In genomic region chr2:27993416-27993815, GRCm38 (mm10) we compare ENCODE assay signal across 12 mouse cellular contexts.
DNase-seq lines count a peak whose midpoint lies in the region; ATAC-seq lines count a peak whose summit lies in the region.
"Had no signal": no experiment of that assay in that cellular context is flagged by ENCODE, and none has a peak within 500 bp of the region (broad histone marks: within the 10 kb centered on the region; RNA-seq: fewer than 3 reads in every experiment).

No protein-coding gene starts in this region.

- no peaks in the 10 kb centered on the region for H3K9me3 ChIP-seq in midbrain, embryonic 13.5 days
- H3K9me3 ChIP-seq in midbrain, embryonic 11.5 days (ENCODE audit: control insufficient read depth, low read length), result no peaks in the 10 kb centered on the region
- H3K9me3 ChIP-seq in hindbrain, embryonic 16.5 days (ENCODE audit: control insufficient read depth, low read length), result no peaks in the 10 kb centered on the region
- H3K9me3 ChIP-seq in neural tube, embryonic 15.5 days (replicated peaks), result no peaks in the 10 kb centered on the region
- H3K9me3 ChIP-seq: heart, embryonic 15.5 days; limb, embryonic 15.5 days; neural tube, embryonic 12.5 days had no signal

- peak overlapping the region; percentile 57 for H3K27ac ChIP-seq in midbrain, embryonic 13.5 days
- no peak overlapping the region for H3K27ac ChIP-seq in midbrain, embryonic 11.5 days (ENCODE audit: low read depth, low read length)
- H3K27ac ChIP-seq in hindbrain, embryonic 16.5 days (ENCODE audit: low read depth, low read length), result peak overlapping the region; percentile 30; the same call in 1 of the 2 replicates
- H3K27ac ChIP-seq in neural tube, embryonic 15.5 days (replicated peaks), result peak overlapping the region; percentile 38
- H3K27ac ChIP-seq: heart, embryonic 15.5 days; limb, embryonic 15.5 days; neural tube, embryonic 12.5 days had no signal

- no peak overlapping the region for H3K4me2 ChIP-seq in midbrain, embryonic 13.5 days (replicated peaks)
- H3K4me2 ChIP-seq in midbrain, embryonic 11.5 days, result no peak overlapping the region
- no peak overlapping the region for H3K4me2 ChIP-seq in hindbrain, embryonic 16.5 days (ENCODE audit: low read length)
- no peak overlapping the region for H3K4me2 ChIP-seq in neural tube, embryonic 15.5 days
- H3K4me2 ChIP-seq: heart, embryonic 15.5 days; limb, embryonic 15.5 days; neural tube, embryonic 12.5 days had no signal

- H3K36me3 ChIP-seq in midbrain, embryonic 13.5 days, result no peaks in the 10 kb centered on the region
- no peaks in the 10 kb centered on the region for H3K36me3 ChIP-seq in midbrain, embryonic 11.5 days (ENCODE audit: control insufficient read depth, insufficient read depth, low read length)
- H3K36me3 ChIP-seq in hindbrain, embryonic 16.5 days (ENCODE audit: control insufficient read depth, insufficient read depth, low read length), result no peaks in the 10 kb centered on the region
- H3K36me3 ChIP-seq in neural tube, embryonic 15.5 days, result no peaks in the 10 kb centered on the region
- H3K36me3 ChIP-seq: neural tube, embryonic 12.5 days had no signal

- peaks cover 42% of the 10 kb centered on the region for H3K4me1 ChIP-seq in midbrain, embryonic 13.5 days (replicated peaks)
- H3K4me1 ChIP-seq in midbrain, embryonic 11.5 days (ENCODE audit: control insufficient read depth, insufficient read depth, low read length), result no peaks in the 10 kb centered on the region
- no peaks in the 10 kb centered on the region; the same call in none of the 2 replicates for H3K4me1 ChIP-seq in hindbrain, embryonic 16.5 days (ENCODE audit: control insufficient read depth, insufficient read depth, low read depth, low read length)
- H3K4me1 ChIP-seq in neural tube, embryonic 15.5 days, result peaks cover 19% of the 10 kb centered on the region
- H3K4me1 ChIP-seq: heart, embryonic 15.5 days; limb, embryonic 15.5 days; neural tube, embryonic 12.5 days had no signal

- H3K4me3 ChIP-seq in midbrain, embryonic 13.5 days (replicated peaks), result no peak overlapping the region
- no peak overlapping the region for H3K4me3 ChIP-seq in midbrain, embryonic 11.5 days (ENCODE audit: low read depth, low read length)
- no peak overlapping the region for H3K4me3 ChIP-seq in hindbrain, embryonic 16.5 days (ENCODE audit: low read length)
- H3K4me3 ChIP-seq in neural tube, embryonic 15.5 days (replicated peaks), result no peak overlapping the region
- H3K4me3 ChIP-seq: heart, embryonic 15.5 days; limb, embryonic 15.5 days; neural tube, embryonic 12.5 days had no signal

- ATAC-seq in midbrain, embryonic 13.5 days, result peak; percentile 82
- ATAC-seq in midbrain, embryonic 11.5 days (ENCODE audit: low FRiP score), result no peak
- ATAC-seq in hindbrain, embryonic 16.5 days, result peak; percentile 53
- peak; percentile 17; the same call in 1 of the 2 replicates for ATAC-seq in neural tube, embryonic 15.5 days (ENCODE audit: low FRiP score)
- no peak for ATAC-seq in megakaryocyte progenitor cell, adult 5-6 weeks (replicated peaks; ENCODE audit: poor library complexity)
- ATAC-seq: intestine, embryonic 16.5 days had no signal

- 46% methylated on average over 5 of the region's 5 CpGs for WGBS in midbrain, embryonic 13.5 days
- 51% methylated on average over 5 of the region's 5 CpGs for WGBS in midbrain, embryonic 11.5 days
- 62% methylated on average over 5 of the region's 5 CpGs for whole genome bisulfite sequencing in hindbrain, embryonic 16.5 days
- WGBS in neural tube, embryonic 15.5 days, result 71% methylated on average over 5 of the region's 5 CpGs

- no peaks in the 10 kb centered on the region for H3K27me3 ChIP-seq in midbrain, embryonic 13.5 days
- no peaks in the 10 kb centered on the region for H3K27me3 ChIP-seq in midbrain, embryonic 11.5 days (ENCODE audit: control insufficient read depth, insufficient read depth, low read length)
- H3K27me3 ChIP-seq in hindbrain, embryonic 16.5 days (replicated peaks; ENCODE audit: control insufficient read depth, insufficient read depth, low read length), result no peaks in the 10 kb centered on the region
- no peaks in the 10 kb centered on the region for H3K27me3 ChIP-seq in neural tube, embryonic 15.5 days (replicated peaks)
- H3K27me3 ChIP-seq: heart, embryonic 15.5 days; limb, embryonic 15.5 days; neural tube, embryonic 12.5 days had no signal

- H3K9ac ChIP-seq in midbrain, embryonic 13.5 days (replicated peaks), result no peak overlapping the region
- H3K9ac ChIP-seq in midbrain, embryonic 11.5 days (ENCODE audit: low read length), result no peak overlapping the region
- H3K9ac ChIP-seq in hindbrain, embryonic 16.5 days (ENCODE audit: low read depth, low read length), result no peak overlapping the region
- no peak overlapping the region for H3K9ac ChIP-seq in neural tube, embryonic 15.5 days (replicated peaks)
- H3K9ac ChIP-seq: heart, embryonic 15.5 days; limb, embryonic 15.5 days; neural tube, embryonic 12.5 days had no signal

- no peak for DNase-seq in midbrain, embryonic 11.5 days (ENCODE audit: low spot score, missing footprints)
- peak; percentile 13 to 29 for DNase-seq in kidney, postnatal 4 days
- no peak for DNase-seq in frontal cortex, postnatal 14 days (ENCODE audit: low spot score in 2 of 2)
- DNase-seq: cerebellum, adult 2 months had no signal

Comparison
In these comparisons a context has a peak if more than half of its experiments do, and no peak if none do; other contexts are left out.
1. ATAC-seq: peak in midbrain, embryonic 13.5 days (single experiment), hindbrain, embryonic 16.5 days (single experiment) and neural tube, embryonic 15.5 days (single experiment); none in midbrain, embryonic 11.5 days (single experiment) and megakaryocyte progenitor cell, adult 5-6 weeks (single experiment).
2. DNase-seq: peak in kidney, postnatal 4 days (2 of 2); none in midbrain, embryonic 11.5 days (single experiment) and frontal cortex, postnatal 14 days (0 of 2).